Mouse (Mus musculus) hindbrain, embryonic 11.5 days (tissue): Measurements from ENCODE around the gene Notch3. TPM values are rescaled to one million over a fixed set of nuclear protein-coding genes. Genes with fewer than 3 reads are reported as not detected.
"Not testable (repeated sequence)": the region's sequence is repeated elsewhere in the genome, so short reads cannot be mapped to it uniquely, and the experiment has no call there.

ENCODE experiments used
- ATAC-seq: fragments of 200-750 bp; cut with Nextera tagmentation; 2 replicates; pipeline ENCODE4 v1.8.0; 2017; ENCODE audit warnings: mild to moderate bottlenecking, moderate TSS enrichment, moderate library complexity; ENCODE audit not compliant: low FRiP score
- DNase-seq: peaks from one replicate; pipeline ENCODE4 v3.0.0-alpha.2; 2015; ENCODE audit warnings: low spot score
- H3K27ac ChIP-seq: fragments of 300-500 bp; sonication (generic); 2 replicates; pipeline ENCODE4 v1.5.1; 2014; ENCODE audit warnings: mild to moderate bottlenecking, low read depth, low read length
- H3K27me3 ChIP-seq: fragments of 300-500 bp; sonication (generic); 2 replicates; pipeline ENCODE4 v1.6.1; 2014; ENCODE audit warnings: mild to moderate bottlenecking, low read length, moderate library complexity, mixed read lengths; ENCODE audit not compliant: control insufficient read depth, insufficient read depth
- H3K36me3 ChIP-seq: fragments of 300-500 bp; sonication (generic); 2 replicates; pipeline ENCODE4 v1.6.1; 2014; ENCODE audit warnings: mild to moderate bottlenecking, low read length, moderate library complexity, mixed read lengths; ENCODE audit not compliant: control insufficient read depth, insufficient read depth
- H3K4me1 ChIP-seq: fragments of 300-500 bp; sonication (generic); replicated peaks from 2 replicates; pipeline ENCODE4 v1.6.1; 2014; ENCODE audit warnings: low read length, mixed read lengths; ENCODE audit not compliant: control insufficient read depth, insufficient read depth
- H3K4me2 ChIP-seq: fragments of 300-500 bp; sonication (generic); replicated peaks from 2 replicates; pipeline ENCODE4 v1.6.1; 2014; ENCODE audit warnings: mild to moderate bottlenecking, low read depth, low read length
- H3K4me3 ChIP-seq: fragments of 300-500 bp; sonication (generic); 2 replicates; pipeline ENCODE4 v1.5.1; 2014; ENCODE audit warnings: low read depth, low read length
- H3K9ac ChIP-seq: fragments of 300-500 bp; sonication (generic); 2 replicates; pipeline ENCODE4 v1.6.1; 2014; ENCODE audit warnings: low read depth, low read length
- H3K9me3 ChIP-seq: fragments of 300-500 bp; sonication (generic); 2 replicates; pipeline ENCODE4 v1.6.1; 2016; ENCODE audit warnings: low read length; ENCODE audit not compliant: control insufficient read depth
- WGBS: fragments of 180-500 bp; shearing (Covaris S2); extraction: QIAGEN DNeasy Blood & Tissue Kit; methylation state at CpG from one replicate; pipeline ENCODE4 v1.1.7; 2014; 5-methylcytosine and 5-hydroxymethylcytosine counted together
- polyA plus RNA-seq: library from polyadenylated mRNA; unstranded; fragments of >200 nt; fragmentation: Nextera tagmentation; extraction: Ambion mirVana; gene quantifications from 2 replicates; pipeline ENCODE4 v1.2.1, GENCODE M21; 2014

The Notch3 gene
- polyA plus RNA-seq, 1 experiment from 2014 or later = 24.7 TPM

GRCm38 (mm10) chr17:32099574-32099942 lies 67.1 kb downstream of the Notch3 start:
- Histone ChIP-seq H3K27me3 (peaks cover 12% of the 10 kb centered on the region), H3K4me3 (peak overlapping the region; percentile 44), H3K9me3 (no peaks in the 10 kb centered on the region), H3K4me1 (no peaks in the 10 kb centered on the region), H3K9ac (no peak overlapping the region), H3K27ac (no peak overlapping the region), H3K4me2 (peak overlapping the region; percentile 75), H3K36me3 (no peaks in the 10 kb centered on the region)
- ATAC-seq (peak; percentile 33; the same call in 1 of the 2 replicates), DNase-seq (no peak)
- WGBS = 26% methylated on average over 8 of the region's 8 CpGs

- not testable (repeated sequence) for H3K9me3 ChIP-seq, H3K36me3 ChIP-seq, H3K4me2 ChIP-seq, H3K4me3 ChIP-seq, H3K9ac ChIP-seq, ATAC-seq, H3K27ac ChIP-seq, DNase-seq, H3K4me1 ChIP-seq
- WGBS = 85% methylated on average over 5 of the region's 6 CpGs
- peaks cover 12% of the 10 kb centered on the region for H3K27me3 ChIP-seq
These were observed 67.7 kb downstream of the Notch3 start for GRCm38 (mm10) chr17:32098905-32099304.

GRCm38 (mm10) chr17:32097676-32098075 lies 69.0 kb downstream of the Notch3 start:
- Histone ChIP-seq H3K36me3 (no peaks in the 10 kb centered on the region), H3K4me3 (no peak overlapping the region), H3K27ac (no peak overlapping the region), H3K4me1 (no peaks in the 10 kb centered on the region), H3K4me2 (no peak overlapping the region), H3K27me3 (peaks cover 12% of the 10 kb centered on the region), H3K9me3 (no peaks in the 10 kb centered on the region), H3K9ac (no peak overlapping the region)
- DNase-seq (no peak), ATAC-seq (no peak)
- WGBS = 60% methylated on average over 1 of the region's 1 CpGs

- Histone ChIP-seq H3K27me3 (0 out of 2 replicates have a peak, but pooled peaks cover 2% of the 10 kb centered on the region), H3K9me3 (no peaks in the 10 kb centered on the region), H3K9ac (no peak overlapping the region), H3K4me3 (no peak overlapping the region), H3K4me1 (no peaks in the 10 kb centered on the region; the same call in 1 of the 2 replicates), H3K27ac (no peak overlapping the region), H3K36me3 (no peaks in the 10 kb centered on the region), H3K4me2 (no peak overlapping the region)
- 85% methylated on average over 5 of the region's 5 CpGs for WGBS
- no peak for ATAC-seq
- no peak for DNase-seq
These were observed 73.8 kb downstream of the Notch3 start for GRCm38 (mm10) chr17:32092895-32093294.

GRCm38 (mm10) chr17:32092241-32092619 lies 74.4 kb downstream of the Notch3 start:
- Histone ChIP-seq H3K36me3 (no peaks in the 10 kb centered on the region), H3K9ac (no peak overlapping the region), H3K4me2 (no peak overlapping the region), H3K4me3 (no peak overlapping the region), H3K27me3 (0 out of 2 replicates have a peak, but pooled peaks cover 2% of the 10 kb centered on the region), H3K4me1 (no peaks in the 10 kb centered on the region; the same call in 1 of the 2 replicates), H3K27ac (no peak overlapping the region), H3K9me3 (no peaks in the 10 kb centered on the region)
- ATAC-seq = no peak
- WGBS = 75% methylated on average over 1 of the region's 1 CpGs
- no peak for DNase-seq

- 9% methylated on average over 13 of the region's 16 CpGs for WGBS
- DNase-seq (peak; percentile 89), ATAC-seq (peak; percentile 91)
- not testable (repeated sequence) for H3K36me3 ChIP-seq, H3K9me3 ChIP-seq, H3K27me3 ChIP-seq, H3K4me1 ChIP-seq
- H3K27ac ChIP-seq = 0 out of 2 replicates have a peak overlapping the region, but pooled peaks have one; percentile 10
- peak overlapping the region; percentile 39 for H3K4me2 ChIP-seq
- H3K4me3 ChIP-seq = peak overlapping the region; percentile 17
- peak overlapping the region; percentile 38; the same call in 1 of the 2 replicates for H3K9ac ChIP-seq
These were observed 75.0 kb downstream of the Notch3 start for GRCm38 (mm10) chr17:32091364-32092240.

- peak; percentile 54; the same call in 1 of the 2 replicates for ATAC-seq
- peak overlapping the region; percentile 38; the same call in 1 of the 2 replicates for H3K9ac ChIP-seq
- H3K4me1 ChIP-seq = no peaks in the 10 kb centered on the region; the same call in 1 of the 2 replicates
- WGBS = 16% methylated on average over 1 of the region's 1 CpGs
- no peaks in the 10 kb centered on the region for H3K36me3 ChIP-seq
- H3K27ac ChIP-seq = 0 out of 2 replicates have a peak overlapping the region, but pooled peaks have one; percentile 10
- H3K4me2 ChIP-seq = peak overlapping the region; percentile 39
- no peaks in the 10 kb centered on the region for H3K9me3 ChIP-seq
- peak overlapping the region; percentile 17 for H3K4me3 ChIP-seq
- 0 out of 2 replicates have a peak, but pooled peaks cover 2% of the 10 kb centered on the region for H3K27me3 ChIP-seq
- no peak for DNase-seq
These were observed 75.7 kb downstream of the Notch3 start for GRCm38 (mm10) chr17:32091032-32091363.

GRCm38 (mm10) chr17:32087069-32087468 lies 79.6 kb downstream of the Notch3 start:
- Histone ChIP-seq H3K27ac (no peak overlapping the region), H3K4me1 (no peaks in the 10 kb centered on the region; the same call in 1 of the 2 replicates), H3K36me3 (no peaks in the 10 kb centered on the region), H3K9me3 (no peaks in the 10 kb centered on the region), H3K9ac (no peak overlapping the region), H3K4me2 (no peak overlapping the region), H3K27me3 (0 out of 2 replicates have a peak, but pooled peaks cover 2% of the 10 kb centered on the region), H3K4me3 (no peak overlapping the region)
- ATAC-seq (no peak), DNase-seq (no peak)
- WGBS = 94% methylated on average over 2 of the region's 2 CpGs

GRCm38 (mm10) chr17:32083351-32083750 lies 83.3 kb downstream of the Notch3 start:
- H3K27ac ChIP-seq = no peak overlapping the region
- no peak overlapping the region for H3K4me3 ChIP-seq
- H3K9ac ChIP-seq = no peak overlapping the region
- no peaks in the 10 kb centered on the region for H3K36me3 ChIP-seq
- H3K9me3 ChIP-seq = no peaks in the 10 kb centered on the region
- no peak overlapping the region for H3K4me2 ChIP-seq
- 92% methylated on average over 2 of the region's 2 CpGs for WGBS
- no peak for DNase-seq
- no peaks in the 10 kb centered on the region for H3K4me1 ChIP-seq
- ATAC-seq = no peak
- H3K27me3 ChIP-seq = no peaks in the 10 kb centered on the region
